Mouse (Mus musculus) heart, postnatal 0 days (tissue): ENCODE data around the gene Slc5a6.

Experiments used
- CTCF ChIP-seq: IDR thresholded peaks from 2 replicates; pipeline ENCODE4 v1.5.1; 2016; ENCODE audit warnings: antibody characterized with exemption, control low read depth, low read depth
- EP300 ChIP-seq: IDR thresholded peaks from 2 replicates; pipeline ENCODE4 v1.6.1; 2016; ENCODE audit warnings: antibody characterized with exemption, low read depth

DNA sequence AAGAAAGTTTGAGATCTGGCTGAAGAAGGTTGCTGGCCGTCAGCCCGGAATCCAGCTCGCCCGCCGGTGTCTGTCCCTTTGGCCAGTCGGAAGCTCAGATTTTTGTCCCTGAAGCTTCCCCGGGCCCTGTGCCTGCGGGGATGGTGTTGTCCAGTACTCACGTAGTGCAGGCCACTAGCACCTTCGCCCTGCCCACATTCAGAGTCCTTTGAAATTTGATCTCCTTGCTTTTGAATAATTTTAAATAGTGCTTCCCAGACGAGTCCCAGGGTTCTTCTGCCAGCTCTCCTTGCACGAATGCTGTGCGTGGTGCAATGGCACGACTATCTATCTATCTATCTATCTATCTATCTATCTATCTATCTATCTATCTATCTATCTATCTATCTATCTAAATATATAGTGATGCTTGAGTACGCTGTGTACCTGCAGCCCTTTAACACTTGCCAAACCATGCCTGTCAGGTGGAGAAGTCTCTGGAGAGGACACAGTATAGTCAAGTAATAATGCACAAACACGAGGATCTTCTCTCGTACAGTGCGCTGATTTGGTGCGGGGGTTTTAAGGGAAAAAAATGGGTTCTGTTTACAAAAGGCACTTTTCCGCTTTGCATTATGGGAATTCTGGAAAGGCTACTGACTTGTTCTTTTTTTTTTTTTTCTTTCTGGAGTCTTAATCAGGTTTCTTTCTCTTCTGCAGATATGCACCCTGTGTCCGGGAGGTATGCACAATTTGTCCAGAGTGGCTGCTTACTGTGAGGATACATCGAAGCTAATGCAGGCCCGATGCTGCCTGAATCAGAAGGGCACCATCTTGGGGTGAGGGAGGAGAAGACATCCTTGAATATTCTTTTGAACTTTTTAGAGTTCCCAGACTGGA is at the start of gene Slc5a6:
- TF ChIP-seq CTCF (peak; percentile 63), EP300 (no peak)
